Mouse (Mus musculus) thymus, adult 2 months (tissue): Measurements from ENCODE around the gene Ryr2.

ENCODE experiments used
- CTCF ChIP-seq: fragments of 200-500 bp; IDR thresholded peaks from 2 replicates; pipeline ENCODE4 v1.5.1; 2012; ENCODE audit warnings: mild to moderate bottlenecking, control low read depth, low read length, moderate library complexity, borderline replicate concordance; ENCODE audit not compliant: control insufficient read depth, poor library complexity, insufficient read depth; ENCODE audit errors: extremely low read depth
- POLR2A ChIP-seq: fragments of 200-500 bp; IDR thresholded peaks from 2 replicates; pipeline ENCODE4 v1.6.1; 2012; ENCODE audit warnings: mild to moderate bottlenecking, low read length, control low read depth, moderate library complexity; ENCODE audit not compliant: control insufficient read depth, poor library complexity, insufficient read depth; ENCODE audit errors: extremely low read depth

DNA sequence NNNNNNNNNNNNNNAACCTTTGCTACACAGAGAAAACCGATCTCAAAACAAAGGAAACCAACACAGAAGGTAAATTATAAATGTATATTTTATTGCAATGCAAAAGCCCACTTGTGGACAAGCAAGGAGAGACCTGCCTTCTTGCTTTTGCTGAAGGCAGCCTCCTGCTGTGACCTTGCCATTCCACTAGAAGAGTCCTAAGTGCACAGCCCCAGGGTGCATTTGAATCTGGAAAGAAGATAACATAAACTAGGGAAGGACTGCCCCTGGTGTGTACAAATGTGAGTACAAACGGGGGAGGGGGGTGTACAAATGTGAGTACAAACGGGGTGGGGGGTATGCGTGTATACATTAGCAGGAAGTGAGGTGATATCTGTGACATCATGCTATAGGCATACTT, 43.2 kb downstream of the Ryr2 start:
- TF ChIP-seq CTCF (no peak), POLR2A (no peak)
